Mouse (Mus musculus): ENCODE measurements around the gene 4930579F01Rik.

GRCm38 (mm10) chr3:138116871-138117270 lies 76.8 kb downstream of the 4930579F01Rik start:
- TF ChIP-seq EP300 (IDR thresholded peaks at IDR 0.05) (no peak), CTCF (IDR thresholded peaks at IDR 0.05) (no peak)

Data from lung, postnatal 0 days (tissue).